Mouse (Mus musculus) lung, adult 2 months (tissue): ENCODE measurements around the gene Tnfrsf1a. TPM values are rescaled to one million over a fixed set of nuclear protein-coding genes. Genes with fewer than 3 reads are reported as not detected.
A peak's percentile ranks its signal among the peaks of the same experiment; 100 is the strongest.
"Not testable (repeated sequence)": the region's sequence is repeated elsewhere in the genome, so short reads cannot be mapped to it uniquely, and the experiment has no call there.

Experiments
- DNase-seq: peaks from one replicate; pipeline ENCODE4 v3.0.0; 2022
- H3K4me1 ChIP-seq: fragments of 200-500 bp; 2 replicates; pipeline ENCODE4 v1.6.1; 2011; ENCODE audit warnings: low read length; ENCODE audit not compliant: control insufficient read depth, insufficient read depth
- H3K4me3 ChIP-seq: fragments of 200-500 bp; replicated peaks from 2 replicates; pipeline ENCODE3; 2011; ENCODE audit warnings: low read depth, mild to moderate bottlenecking, control low read depth, low read length; ENCODE audit errors: extremely low read depth
- CTCF ChIP-seq: fragments of 200-500 bp; IDR thresholded peaks from 2 replicates; pipeline ENCODE4 v1.5.1; 2011; ENCODE audit warnings: mild to moderate bottlenecking, low read length, control low read depth; ENCODE audit not compliant: insufficient read depth
- POLR2A ChIP-seq: fragments of 200-500 bp; IDR thresholded peaks from 2 replicates; pipeline ENCODE4 v1.6.1; 2011; ENCODE audit warnings: low read depth, mild to moderate bottlenecking, control low read depth, low read length, borderline replicate concordance; ENCODE audit errors: extremely low read depth
- WGBS: fragments of 180-500 bp; shearing (Covaris S2); methylation state at CpG from one replicate; pipeline ENCODE4 v1.1.7; 2018; 5-methylcytosine and 5-hydroxymethylcytosine counted together
- polyA plus RNA-seq: library from polyadenylated mRNA; depleted of rRNA; stranded (reverse); fragments of >200 nt; gene quantifications from 2 replicates; pipeline ENCODE4 v1.2.3, GENCODE M21; 2012; rRNA removed

The Tnfrsf1a gene
- polyA plus RNA-seq = 186 and 200 TPM in 2 replicates

DNA sequence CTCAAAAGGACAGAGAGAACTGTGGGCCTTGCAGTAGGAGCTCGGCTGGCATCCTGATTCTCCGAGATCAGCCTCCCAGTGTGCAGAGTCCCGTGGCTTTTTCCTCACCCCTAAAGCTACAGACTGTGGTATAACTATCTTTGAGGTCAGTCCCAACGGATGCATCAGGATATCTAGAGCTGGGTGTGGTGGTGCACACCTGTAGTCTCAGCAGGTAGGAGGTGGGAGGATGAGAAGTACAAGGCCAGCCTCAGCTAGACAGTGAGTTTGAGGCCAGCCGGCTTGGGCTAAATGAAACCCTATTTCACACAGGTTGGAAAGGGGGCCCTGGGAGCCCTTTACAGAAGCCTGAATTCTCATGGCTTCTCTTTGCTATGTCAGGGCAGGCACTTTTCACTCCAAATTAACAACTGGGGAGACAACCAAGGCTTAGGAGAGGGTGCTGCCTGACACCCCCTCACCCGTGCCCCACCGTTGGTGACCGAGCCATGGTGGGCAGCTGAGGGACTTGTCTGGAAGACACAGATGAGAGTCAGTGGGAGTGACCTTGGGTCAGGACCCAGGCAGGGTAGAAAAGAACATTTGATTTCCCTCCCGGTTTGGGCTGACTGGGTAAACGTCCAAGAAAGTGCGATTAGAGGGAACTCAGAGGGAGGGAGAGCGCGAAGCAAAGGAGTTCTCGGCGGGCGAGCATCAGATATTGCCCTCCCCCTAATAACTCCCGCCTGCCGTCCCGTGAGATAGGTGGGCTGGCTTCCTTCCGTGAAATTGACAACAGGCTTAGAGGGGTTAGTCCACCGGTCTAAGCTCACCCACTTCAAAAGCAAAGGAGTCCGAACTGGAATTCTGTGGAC lies at the start of gene Tnfrsf1a:
Gene Tnfrsf1a (plus strand): TSS at position 642 of the 854 bp plus-strand sequence.
- peak; percentile 45 for DNase-seq
- Histone ChIP-seq H3K4me1 (peaks cover 43% of the 10 kb centered on the region), H3K4me3 (peak within 1 kb of the TSS; percentile 86)
- TF ChIP-seq POLR2A = no peak
- WGBS = 11% methylated on average over 22 of the region's 22 CpGs

- Histone ChIP-seq H3K4me3 (no peak overlapping the region), H3K4me1 (no peaks in the 10 kb centered on the region)
- DNase-seq = no peak
- WGBS = 85% methylated on average over 1 of the region's 1 CpGs
- TF ChIP-seq POLR2A = no peak
Measured at GRCm38 (mm10) chr6:125300982-125301381, 48.2 kb upstream of the Tnfrsf1a start.

GRCm38 (mm10) chr6:125302231-125302982 lies 46.8 kb upstream of the Tnfrsf1a start:
- no peak for DNase-seq
- no peaks in the 10 kb centered on the region for H3K4me1 ChIP-seq
- no peak overlapping the region for H3K4me3 ChIP-seq
- TF ChIP-seq CTCF = no peak
- TF ChIP-seq POLR2A = no peak
- WGBS = 44% methylated on average over 24 of the region's 24 CpGs

DNA sequence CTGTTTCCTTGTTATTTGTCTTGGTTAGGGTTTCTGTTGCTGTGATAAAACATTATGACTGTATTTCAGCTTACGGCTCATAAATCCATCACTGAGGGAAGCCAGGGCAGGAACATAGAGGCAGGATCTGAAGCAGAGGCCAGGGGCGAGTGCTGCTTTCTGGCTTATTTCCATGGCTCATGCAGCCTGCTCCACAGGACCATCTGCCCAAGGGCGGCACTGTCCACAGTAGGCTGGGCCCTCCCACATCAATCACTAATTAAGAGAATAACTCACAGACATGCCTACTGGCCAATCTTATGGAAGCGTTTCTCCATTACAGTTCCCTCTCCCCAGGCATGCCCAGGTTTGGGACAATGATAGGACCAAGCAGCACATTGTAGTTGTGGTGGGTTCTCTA lies 45.9 kb upstream of the Tnfrsf1a start:
- H3K4me1 ChIP-seq = no peaks in the 10 kb centered on the region
- H3K4me3 ChIP-seq = no peak overlapping the region
- DNase-seq = no peak
- WGBS = 68% methylated on average over 4 of the region's 4 CpGs
- no peak for TF ChIP-seq CTCF

DNA sequence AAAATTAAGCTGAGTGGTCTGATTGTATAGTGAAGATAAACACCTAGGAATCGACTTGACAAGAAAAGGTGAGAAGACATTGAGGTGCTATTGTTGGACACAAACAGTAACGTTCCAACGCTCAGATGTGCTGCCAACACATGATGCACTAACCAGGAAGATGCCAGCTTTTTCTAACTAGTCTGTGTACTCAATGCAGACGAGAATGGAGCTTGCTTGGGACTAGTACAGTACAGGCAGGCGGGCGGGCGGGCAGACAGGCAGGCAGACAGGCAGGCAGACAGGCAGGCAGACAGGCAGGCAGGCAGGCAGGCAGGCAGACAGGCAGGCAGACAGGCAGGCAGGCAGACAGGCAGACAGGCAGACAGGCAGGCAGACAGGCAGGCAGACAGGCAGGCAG lies 44.8 kb upstream of the Tnfrsf1a start:
- not testable (repeated sequence) for DNase-seq, H3K4me1 ChIP-seq, H3K4me3 ChIP-seq
- WGBS = 87% methylated on average over 7 of the region's 7 CpGs

- no peak for DNase-seq
- no peak for TF ChIP-seq CTCF
- TF ChIP-seq POLR2A = no peak
- WGBS = 76% methylated on average over 6 of the region's 6 CpGs
- H3K4me3 ChIP-seq = no peak overlapping the region
- no peaks in the 10 kb centered on the region for H3K4me1 ChIP-seq
Measured at GRCm38 (mm10) chr6:125305465-125305864, 43.7 kb upstream of the Tnfrsf1a start.

- TF ChIP-seq POLR2A = no peak
- no peak for TF ChIP-seq CTCF
- 91% methylated on average over 5 of the region's 5 CpGs for WGBS
- Histone ChIP-seq H3K4me3 (no peak overlapping the region), H3K4me1 (peaks cover 2% of the 10 kb centered on the region; the same call in 1 of the 2 replicates)
- DNase-seq = no peak
Measured at GRCm38 (mm10) chr6:125307091-125307490, 42.1 kb upstream of the Tnfrsf1a start.

DNA sequence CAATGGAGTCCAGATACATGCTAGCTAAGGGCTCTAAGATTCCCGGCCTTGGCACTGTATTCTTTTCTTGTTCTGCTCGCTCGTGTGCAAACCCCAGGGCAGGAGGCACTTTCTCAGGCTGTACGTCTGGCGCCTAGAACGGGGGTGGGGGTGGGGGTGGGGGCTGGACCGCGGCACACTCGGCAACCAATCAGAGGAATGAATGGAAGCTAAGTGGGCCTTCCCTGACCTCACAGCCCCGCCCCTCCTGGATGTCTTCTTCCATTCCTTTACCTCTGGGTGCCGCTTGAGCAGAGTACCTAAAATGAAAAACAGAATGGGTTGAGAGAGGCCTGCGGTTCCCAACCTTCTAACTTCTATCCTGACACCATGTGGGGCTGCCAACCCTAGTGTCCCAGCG lies 40.2 kb upstream of the Tnfrsf1a start:
- TF ChIP-seq POLR2A (no peak), CTCF (no peak)

GRCm38 (mm10) chr6:125309406-125309805 lies 39.8 kb upstream of the Tnfrsf1a start:
- no peak for DNase-seq
- TF ChIP-seq CTCF (no peak), POLR2A (no peak)
- WGBS = 68% methylated on average over 5 of the region's 5 CpGs
- no peak overlapping the region for H3K4me3 ChIP-seq
- peaks cover 13% of the 10 kb centered on the region for H3K4me1 ChIP-seq

More for the DNA sequence above, 40.2 kb upstream of the Tnfrsf1a start:
- H3K4me3 ChIP-seq = no peak overlapping the region
- 58% methylated on average over 13 of the region's 13 CpGs for WGBS
- H3K4me1 ChIP-seq = peaks cover 9% of the 10 kb centered on the region
- DNase-seq = no peak

- WGBS = 47% methylated on average over 9 of the region's 9 CpGs
- H3K4me3 ChIP-seq = peak overlapping the region; percentile 72
- no peak for DNase-seq
Measured at GRCm38 (mm10) chr6:125312171-125312570, 37.0 kb upstream of the Tnfrsf1a start.

More at GRCm38 (mm10) chr6:125312171-125312570, 37.0 kb upstream of the Tnfrsf1a start:
- no peak for TF ChIP-seq CTCF
- no peak for TF ChIP-seq POLR2A
- peaks cover 14% of the 10 kb centered on the region for H3K4me1 ChIP-seq
